Mouse (Mus musculus) kidney, postnatal 10 days (tissue): ENCODE measurements around the gene R3hdml.
A peak's percentile ranks its signal among the peaks of the same experiment; 100 is the strongest.

Source experiments
- DNase-seq: peaks from one replicate; pipeline ENCODE4 v3.0.0; 2021; ENCODE audit warnings: mixed read lengths

R3hdml gene

DNA sequence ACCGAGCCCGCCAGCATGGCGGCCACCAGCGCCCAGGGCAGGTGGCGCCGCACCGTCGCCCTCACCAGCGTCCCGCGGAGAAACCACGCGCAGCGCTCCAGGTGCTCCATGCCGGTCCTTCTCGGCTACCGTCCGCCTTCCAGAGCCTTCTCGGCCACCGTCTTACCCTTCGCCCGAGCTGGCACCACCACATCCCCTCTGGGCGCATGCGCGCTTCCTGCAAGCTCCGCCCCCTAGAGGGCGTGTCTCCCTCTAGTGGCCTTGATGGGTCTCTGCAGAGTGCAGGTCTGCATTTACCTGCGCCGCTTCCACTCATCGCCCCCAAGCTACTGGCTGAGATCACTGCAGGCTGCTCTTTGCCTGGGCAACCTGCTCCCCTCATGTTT is 19.7 kb upstream of the R3hdml start, which contains the start of gene Fitm2:
Gene Fitm2, minus strand, starts transcription at position 164 of the 386 bp plus-strand sequence.
- DNase-seq = peak; percentile 97

- DNase-seq = peak; percentile 41
These were observed 11.8 kb upstream of the R3hdml start for GRCm38 (mm10) chr2:163480191-163480825.

DNA sequence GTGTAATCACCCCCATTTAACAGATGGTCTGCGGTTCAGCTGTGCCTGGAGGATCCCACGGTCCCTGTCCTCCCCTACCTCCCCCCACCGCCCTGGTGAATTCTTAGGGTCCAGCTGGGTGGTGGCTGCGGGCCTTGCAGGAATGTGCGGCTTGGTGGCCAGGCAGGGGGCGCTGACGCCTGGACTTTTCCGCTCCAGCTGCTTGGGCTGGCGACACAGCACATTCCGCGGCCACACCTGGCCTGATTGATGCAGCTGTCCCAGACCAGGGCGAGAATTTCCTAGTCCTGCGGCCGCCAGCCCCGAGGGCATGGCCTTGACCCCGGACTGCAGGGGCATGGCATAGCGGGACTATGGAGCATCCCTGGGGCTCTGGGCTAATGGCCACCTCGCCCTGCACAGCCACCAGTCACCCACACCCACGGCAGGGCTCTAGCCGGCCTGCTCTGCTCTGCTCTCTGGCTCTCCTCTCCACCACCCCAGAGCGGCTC is 10.5 kb upstream of the R3hdml start:
- DNase-seq = peak; percentile 74

GRCm38 (mm10) chr2:163487360-163487759 is 4.8 kb upstream of the R3hdml start:
- DNase-seq = no peak

- DNase-seq = no peak
These were observed 2.3 kb upstream of the R3hdml start for GRCm38 (mm10) chr2:163489725-163490291.

GRCm38 (mm10) chr2:163490656-163491055 is 1.5 kb upstream of the R3hdml start:
- DNase-seq = no peak

- DNase-seq = no peak
These were observed 767 bp upstream of the R3hdml start for GRCm38 (mm10) chr2:163491351-163491750.

- DNase-seq = no peak
These were observed 913 bp downstream of the R3hdml start for GRCm38 (mm10) chr2:163493031-163493430.

GRCm38 (mm10) chr2:163493976-163494375 is 1.9 kb downstream of the R3hdml start:
- no peak for DNase-seq

DNA sequence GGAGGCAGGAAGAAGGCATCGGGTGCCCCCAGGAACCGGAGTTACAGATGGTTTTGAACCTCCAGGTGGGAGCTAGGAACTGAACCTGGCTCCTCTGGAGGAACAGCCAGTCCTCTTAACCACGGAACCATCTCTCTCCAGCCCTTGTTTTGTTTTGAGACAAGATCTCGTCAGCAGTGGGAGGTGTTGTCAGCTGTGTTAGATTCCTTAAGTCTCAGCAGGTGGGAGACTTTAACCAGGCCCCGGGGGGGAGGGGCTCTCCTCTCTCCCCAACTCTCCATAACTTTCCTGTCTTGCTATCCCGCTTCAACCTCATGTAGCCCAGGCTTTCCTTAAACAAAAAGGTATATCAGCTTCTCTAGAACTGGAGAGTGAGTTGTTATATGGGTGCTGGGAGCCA is 2.3 kb downstream of the R3hdml start:
- DNase-seq = no peak

GRCm38 (mm10) chr2:163502219-163502618 is 10.1 kb downstream of the R3hdml start:
- DNase-seq = peak; percentile 47

GRCm38 (mm10) chr2:163503191-163503590 is 11.1 kb downstream of the R3hdml start:
- DNase-seq = no peak

GRCm38 (mm10) chr2:163506300-163507004 is 14.3 kb downstream of the R3hdml start, which contains the start of gene Hnf4a:
Gene Hnf4a (plus strand): TSS chr2:163506808.
- no peak for DNase-seq

DNA sequence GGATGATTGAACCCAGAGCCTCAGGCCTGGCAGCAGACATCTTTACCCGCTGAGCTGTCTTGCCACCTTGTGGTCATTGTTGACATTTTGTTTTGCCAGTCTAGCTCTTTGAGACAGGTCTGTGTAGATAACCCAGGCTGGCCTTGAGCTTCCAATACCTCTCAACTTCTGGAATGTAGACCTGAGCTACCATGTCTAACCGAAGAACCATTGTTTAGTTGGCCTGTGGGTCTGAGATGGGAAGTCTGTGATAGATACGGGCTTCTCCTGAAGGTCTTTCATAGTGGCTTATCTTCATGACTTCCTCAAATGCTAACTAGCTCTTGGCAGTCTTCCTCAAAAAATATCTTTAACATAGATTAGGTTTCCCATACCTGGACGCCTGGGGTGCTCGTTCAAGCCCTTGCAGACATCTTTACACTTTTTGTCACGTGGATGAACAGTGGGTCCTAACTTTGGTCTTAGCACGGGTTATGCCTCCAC is 33.7 kb downstream of the R3hdml start:
- no peak for DNase-seq

GRCm38 (mm10) chr2:163527497-163527896 is 35.4 kb downstream of the R3hdml start:
- no peak for DNase-seq

- DNase-seq = no peak
These were observed 38.3 kb downstream of the R3hdml start for GRCm38 (mm10) chr2:163530418-163530817.

DNA sequence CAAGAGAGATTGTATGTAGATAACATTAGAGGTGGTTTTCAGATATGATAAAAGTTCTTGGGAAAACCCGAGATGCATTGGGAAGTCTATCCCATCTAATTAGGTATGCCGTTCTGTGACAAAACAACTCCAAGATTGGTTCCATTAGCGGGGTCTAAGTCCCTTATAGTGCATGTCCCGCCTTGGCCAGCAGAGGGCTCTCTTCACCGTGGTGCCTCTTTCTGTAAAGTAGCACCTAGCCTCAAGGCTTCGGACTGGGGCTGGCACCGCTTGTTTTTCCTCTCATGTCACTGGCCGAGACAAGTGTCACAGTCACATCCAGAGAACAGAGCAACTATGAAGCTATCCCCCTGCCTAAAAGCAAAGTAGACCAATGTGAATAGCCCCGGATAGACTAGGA is 39.8 kb downstream of the R3hdml start:
- DNase-seq = peak; percentile 90

DNA sequence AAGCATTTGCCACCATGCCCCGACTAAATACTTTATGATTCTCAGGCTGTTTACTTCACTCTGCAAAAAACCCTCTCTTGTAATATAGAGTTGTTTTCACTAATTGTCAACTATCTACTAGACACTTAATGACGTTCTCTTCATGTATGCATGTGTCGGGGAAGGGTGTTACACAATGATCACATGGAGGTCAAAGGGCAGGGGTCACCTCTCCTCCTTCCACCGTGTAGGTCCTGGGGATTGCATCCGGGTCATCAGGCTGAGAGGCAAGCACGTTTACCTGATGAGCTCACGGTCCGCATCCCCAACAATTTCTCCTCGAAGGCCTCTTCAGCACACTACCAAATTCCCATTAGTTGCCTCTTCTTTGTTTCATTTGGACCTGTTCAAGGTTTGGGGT is 41.1 kb downstream of the R3hdml start:
- no peak for DNase-seq

GRCm38 (mm10) chr2:163534958-163535524 is 42.9 kb downstream of the R3hdml start:
- peak; percentile 95 for DNase-seq

DNA sequence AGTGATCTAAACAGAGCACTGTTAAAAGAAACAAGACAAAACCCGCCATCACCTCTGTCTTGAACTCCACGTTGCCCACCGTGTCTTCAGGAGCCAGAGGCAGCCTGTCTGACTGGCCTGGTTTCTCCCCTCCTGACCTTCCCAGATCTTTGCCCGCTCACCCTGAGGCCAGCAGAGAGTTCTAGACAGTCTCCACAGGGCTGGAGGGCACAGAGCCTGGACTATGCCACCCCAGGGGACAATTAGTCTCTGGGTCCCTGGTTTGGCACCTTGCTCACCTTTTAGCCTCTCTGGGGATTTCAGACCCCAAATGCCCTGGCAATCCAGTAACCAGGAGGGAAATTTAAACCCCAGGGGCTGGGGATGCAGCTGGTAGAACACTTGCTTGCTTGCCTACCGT is 45.3 kb downstream of the R3hdml start:
- DNase-seq = peak; percentile 28

DNA sequence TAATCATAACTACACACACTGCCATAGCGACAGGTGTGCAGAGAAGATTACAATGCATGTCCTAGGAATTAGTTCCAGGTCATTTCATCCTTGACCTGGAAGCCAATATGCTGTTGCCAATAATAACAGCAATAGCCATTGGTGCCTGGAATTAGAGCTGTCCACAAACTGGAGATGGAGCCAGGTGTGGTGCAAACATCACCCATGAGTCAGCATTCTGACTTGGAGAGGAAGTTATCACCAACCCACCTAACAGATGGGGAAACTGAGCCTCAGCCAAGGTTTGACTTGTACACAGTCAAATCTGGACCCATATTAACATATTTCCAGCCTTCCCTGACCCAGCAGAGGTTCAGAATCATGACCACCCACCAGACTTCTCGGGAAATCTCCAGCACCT is 46.3 kb downstream of the R3hdml start:
- no peak for DNase-seq

DNA sequence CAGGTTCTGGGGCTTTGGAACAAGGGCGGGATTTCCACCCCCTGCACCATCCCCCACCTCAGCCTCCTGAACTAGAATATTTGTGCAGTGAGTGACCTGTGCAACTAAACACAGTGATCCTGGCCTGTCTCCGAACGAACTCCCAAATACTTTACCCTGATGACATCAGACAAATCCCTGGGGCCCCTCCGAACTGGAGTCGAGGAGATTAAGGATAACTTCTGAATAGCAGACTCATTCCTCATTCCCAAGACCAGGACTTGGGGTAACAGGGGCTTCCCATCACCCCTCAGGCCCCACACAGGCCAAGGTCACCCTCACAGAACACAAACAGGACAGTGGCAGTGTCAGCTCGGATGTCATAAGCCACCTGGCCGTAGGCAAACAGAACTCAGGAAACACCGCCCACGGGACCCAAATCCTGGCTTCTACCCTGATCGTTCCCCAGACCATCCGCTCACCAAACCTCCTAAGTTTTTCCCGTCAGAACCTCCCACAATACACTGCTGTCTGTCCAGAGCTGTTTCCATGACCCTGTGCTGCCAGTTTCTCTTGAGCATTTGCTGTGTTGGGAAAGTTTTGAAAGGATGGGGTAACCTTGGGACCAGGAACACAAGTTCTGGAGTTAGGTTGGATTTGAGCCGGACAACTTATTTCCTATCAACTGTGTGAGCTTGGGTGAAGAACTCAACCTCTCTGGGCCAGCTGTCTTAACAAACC is 47.4 kb downstream of the R3hdml start:
- DNase-seq = no peak
